Mouse (Mus musculus) kidney, embryonic 15.5 days (tissue): ENCODE results near the gene Padi3. TPM values are rescaled to one million over a fixed set of nuclear protein-coding genes. Genes with fewer than 3 reads are reported as not detected.

Experiments used
- ATAC-seq: fragments of 200-750 bp; cut with Nextera tagmentation; replicated peaks from 2 replicates; pipeline ENCODE4 v1.8.0; 2017; ENCODE audit warnings: moderate TSS enrichment; ENCODE audit not compliant: low FRiP score
- H3K27ac ChIP-seq: fragments of 300-500 bp; sonication (generic); 2 replicates; pipeline ENCODE4 v1.5.1; 2015; ENCODE audit warnings: mild to moderate bottlenecking, inconsistent platforms
- H3K27me3 ChIP-seq: fragments of 300-500 bp; sonication (generic); 2 replicates; pipeline ENCODE4 v1.6.1; 2015; ENCODE audit warnings: inconsistent platforms
- H3K36me3 ChIP-seq: fragments of 300-500 bp; sonication (generic); 2 replicates; pipeline ENCODE4 v1.6.1; 2015; ENCODE audit warnings: inconsistent platforms
- H3K4me1 ChIP-seq: fragments of 300-500 bp; sonication (generic); 2 replicates; pipeline ENCODE4 v1.6.1; 2015; ENCODE audit warnings: inconsistent platforms
- H3K4me2 ChIP-seq: fragments of 300-500 bp; sonication (generic); 2 replicates; pipeline ENCODE4 v1.6.1; 2015; ENCODE audit warnings: moderate library complexity, mild to moderate bottlenecking, inconsistent platforms
- H3K4me3 ChIP-seq: fragments of 300-500 bp; sonication (generic); replicated peaks from 2 replicates; pipeline ENCODE4 v1.5.1; 2015; ENCODE audit warnings: mild to moderate bottlenecking, inconsistent platforms
- H3K9ac ChIP-seq: fragments of 300-500 bp; sonication (generic); 2 replicates; pipeline ENCODE4 v1.6.1; 2015; ENCODE audit warnings: mild to moderate bottlenecking, inconsistent platforms
- H3K9me3 ChIP-seq: fragments of 300-500 bp; sonication (generic); replicated peaks from 2 replicates; pipeline ENCODE4 v1.6.1; 2016; ENCODE audit warnings: inconsistent platforms
- WGBS: fragments of 180-500 bp; shearing (Covaris S2); methylation state at CpG from one replicate; pipeline ENCODE4 v1.1.7; 2015; ENCODE audit warnings: mixed read lengths; 5-methylcytosine and 5-hydroxymethylcytosine counted together
- polyA plus RNA-seq: library from polyadenylated mRNA; unstranded; fragments of >200 nt; fragmentation: Nextera tagmentation; extraction: Ambion mirVana; gene quantifications from 2 replicates; pipeline ENCODE4 v1.2.1, GENCODE M21; 2015

The Padi3 gene
- 0.05 and 0.08 TPM in 2 replicates for polyA plus RNA-seq

DNA sequence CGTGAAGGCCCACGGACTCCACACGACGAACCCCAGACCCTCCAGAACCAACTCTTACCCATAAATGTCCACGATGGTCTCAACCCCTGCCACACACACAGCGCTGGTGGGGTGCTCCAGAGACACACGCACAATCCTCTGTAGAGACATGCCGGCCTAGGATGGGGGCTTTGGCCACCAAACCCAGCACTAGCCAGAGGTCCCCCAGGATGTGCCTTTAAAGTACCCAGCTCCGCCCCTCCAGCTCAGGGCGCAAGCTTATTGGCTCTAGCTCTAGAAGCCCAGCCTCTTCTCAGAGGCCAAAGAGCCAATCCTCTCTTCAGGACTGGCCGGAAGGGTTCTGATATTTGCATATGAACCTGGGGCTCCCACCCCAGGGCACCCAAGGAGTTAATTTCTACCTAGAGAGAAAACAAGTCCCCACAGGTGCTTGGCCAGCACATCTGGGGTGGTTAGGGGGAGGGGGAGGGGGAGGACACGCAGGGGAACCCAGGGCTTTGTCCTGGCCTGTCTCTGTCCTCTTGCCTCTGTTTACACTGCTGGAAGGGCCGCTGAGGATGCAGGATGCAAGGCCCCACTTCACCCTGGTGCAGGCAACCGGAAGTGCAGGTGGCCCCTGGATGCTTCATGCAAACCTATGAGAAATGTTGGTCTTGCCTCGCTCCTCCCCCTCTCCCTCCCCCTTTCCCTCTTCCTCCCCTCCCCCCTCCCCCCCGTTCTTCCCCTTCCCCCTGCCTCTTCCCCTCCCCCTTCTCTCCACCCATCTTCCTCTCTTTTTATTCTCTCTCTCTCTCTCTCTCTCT is at the start of gene Padi3:
TSS of gene Padi3 (minus strand) at position 191 of the 803 bp plus-strand sequence.
- Histone ChIP-seq H3K4me3 (no peak within 1 kb of the TSS), H3K27me3 (peaks cover 10% of the 10 kb centered on the region; the same call in 1 of the 2 replicates), H3K27ac (no peak within 1 kb of the TSS), H3K9ac (no peak within 1 kb of the TSS), H3K36me3 (no peaks in the 10 kb centered on the region), H3K4me1 (peaks cover 36% of the 10 kb centered on the region), H3K9me3 (no peaks in the 10 kb centered on the region), H3K4me2 (no peak within 1 kb of the TSS)
- no peak for ATAC-seq
- WGBS: 73% methylated on average over 16 of the region's 16 CpGs

DNA sequence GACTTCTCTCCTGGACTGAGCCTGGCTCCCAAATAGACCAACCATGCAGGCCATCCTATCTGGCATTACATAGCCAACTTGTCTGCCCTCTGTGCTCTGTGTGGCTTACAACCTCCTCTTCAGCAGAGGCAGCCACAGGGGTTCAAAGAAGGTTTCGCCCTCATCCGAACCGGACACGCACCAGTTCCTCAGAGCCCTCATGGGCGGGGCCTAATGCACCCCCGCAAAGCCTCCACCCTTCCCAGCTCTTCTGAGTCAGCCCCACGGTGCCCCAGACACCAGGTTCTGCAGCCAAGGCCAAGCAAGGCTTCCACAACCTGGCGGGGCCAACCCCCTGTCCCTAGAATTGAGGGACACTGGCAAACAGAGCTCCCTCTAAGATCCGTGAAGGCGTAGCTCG is 48.8 kb upstream of the Padi3 start:
- H3K9ac ChIP-seq: no peak overlapping the region
- H3K4me1 ChIP-seq: peaks cover 19% of the 10 kb centered on the region
- ATAC-seq: no peak
- no peak overlapping the region for H3K4me3 ChIP-seq
- H3K4me2 ChIP-seq: no peak overlapping the region
- H3K36me3 ChIP-seq: no peaks in the 10 kb centered on the region
- no peak overlapping the region for H3K27ac ChIP-seq
- WGBS: 58% methylated on average over 11 of the region's 11 CpGs
- no peaks in the 10 kb centered on the region for H3K27me3 ChIP-seq
- H3K9me3 ChIP-seq: no peaks in the 10 kb centered on the region

GRCm38 (mm10) chr4:140857813-140858212 is 47.4 kb upstream of the Padi3 start:
- Histone ChIP-seq H3K9me3 (no peaks in the 10 kb centered on the region), H3K9ac (no peak overlapping the region), H3K4me2 (no peak overlapping the region), H3K27ac (no peak overlapping the region), H3K4me1 (peaks cover 19% of the 10 kb centered on the region), H3K27me3 (no peaks in the 10 kb centered on the region), H3K4me3 (no peak overlapping the region), H3K36me3 (no peaks in the 10 kb centered on the region)
- 81% methylated on average over 7 of the region's 7 CpGs for WGBS
- ATAC-seq: no peak

GRCm38 (mm10) chr4:140857041-140857440 is 46.6 kb upstream of the Padi3 start:
- peaks cover 19% of the 10 kb centered on the region for H3K4me1 ChIP-seq
- no peak overlapping the region for H3K27ac ChIP-seq
- no peaks in the 10 kb centered on the region for H3K27me3 ChIP-seq
- H3K9me3 ChIP-seq: no peaks in the 10 kb centered on the region
- no peak for ATAC-seq
- H3K4me2 ChIP-seq: no peak overlapping the region
- WGBS: 76% methylated on average over 5 of the region's 5 CpGs
- no peaks in the 10 kb centered on the region for H3K36me3 ChIP-seq
- no peak overlapping the region for H3K9ac ChIP-seq
- H3K4me3 ChIP-seq: no peak overlapping the region

GRCm38 (mm10) chr4:140855151-140855550 is 44.7 kb upstream of the Padi3 start:
- 86% methylated on average over 10 of the region's 10 CpGs for WGBS
- Histone ChIP-seq H3K4me1 (peaks cover 19% of the 10 kb centered on the region), H3K36me3 (no peaks in the 10 kb centered on the region), H3K4me3 (no peak overlapping the region), H3K9me3 (no peaks in the 10 kb centered on the region), H3K27ac (no peak overlapping the region), H3K27me3 (no peaks in the 10 kb centered on the region), H3K4me2 (no peak overlapping the region), H3K9ac (no peak overlapping the region)
- ATAC-seq: peak; percentile 78

GRCm38 (mm10) chr4:140854455-140854864 is 44.0 kb upstream of the Padi3 start:
- ATAC-seq: peak; percentile 49
- Histone ChIP-seq H3K9ac (no peak overlapping the region), H3K4me3 (no peak overlapping the region), H3K9me3 (no peaks in the 10 kb centered on the region), H3K27me3 (no peaks in the 10 kb centered on the region), H3K27ac (no peak overlapping the region), H3K36me3 (no peaks in the 10 kb centered on the region), H3K4me2 (no peak overlapping the region), H3K4me1 (peaks cover 13% of the 10 kb centered on the region)
- WGBS: 57% methylated on average over 10 of the region's 10 CpGs

DNA sequence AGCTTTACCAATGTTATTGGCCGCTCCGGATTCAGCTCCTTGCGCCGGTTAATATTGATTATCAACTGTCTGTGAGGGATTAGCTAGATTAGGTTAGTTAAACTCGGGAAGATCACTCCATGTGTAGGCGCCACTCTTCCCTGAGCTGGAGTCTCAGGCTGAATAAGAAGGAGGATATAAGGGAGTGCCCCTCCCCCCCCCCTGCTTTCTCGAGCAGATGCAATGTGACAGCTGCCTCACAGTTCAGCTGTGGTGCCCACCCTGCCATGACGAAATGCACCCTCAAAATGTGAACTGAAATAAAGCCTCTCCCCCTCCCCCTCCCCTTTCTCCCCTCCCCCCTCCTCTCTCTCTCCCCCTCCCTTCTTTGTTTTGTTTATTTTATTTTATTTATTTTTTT is 43.2 kb upstream of the Padi3 start:
- H3K9me3 ChIP-seq: no peaks in the 10 kb centered on the region
- no peak overlapping the region for H3K4me2 ChIP-seq
- H3K27ac ChIP-seq: no peak overlapping the region
- no peak overlapping the region for H3K9ac ChIP-seq
- WGBS: 72% methylated on average over 8 of the region's 8 CpGs
- no peaks in the 10 kb centered on the region for H3K27me3 ChIP-seq
- no peak overlapping the region for H3K4me3 ChIP-seq
- no peak for ATAC-seq
- no peaks in the 10 kb centered on the region for H3K36me3 ChIP-seq
- H3K4me1 ChIP-seq: peaks cover 5% of the 10 kb centered on the region

GRCm38 (mm10) chr4:140849310-140849709 is 38.9 kb upstream of the Padi3 start:
- Histone ChIP-seq H3K27me3 (no peaks in the 10 kb centered on the region), H3K4me2 (no peak overlapping the region), H3K4me3 (no peak overlapping the region), H3K9ac (no peak overlapping the region), H3K36me3 (no peaks in the 10 kb centered on the region), H3K9me3 (no peaks in the 10 kb centered on the region), H3K4me1 (peaks cover 6% of the 10 kb centered on the region; the same call in 1 of the 2 replicates), H3K27ac (no peak overlapping the region)
- no peak for ATAC-seq
- WGBS: 83% methylated on average over 11 of the region's 11 CpGs

- no peaks in the 10 kb centered on the region for H3K27me3 ChIP-seq
- peaks cover 18% of the 10 kb centered on the region; the same call in 1 of the 2 replicates for H3K4me1 ChIP-seq
- no peak within 1 kb of the TSS for H3K4me2 ChIP-seq
- no peak within 1 kb of the TSS for H3K27ac ChIP-seq
- no peak for ATAC-seq
- no peaks in the 10 kb centered on the region for H3K9me3 ChIP-seq
- H3K4me3 ChIP-seq: no peak within 1 kb of the TSS
- H3K9ac ChIP-seq: no peak within 1 kb of the TSS
- 63% methylated on average over 6 of the region's 6 CpGs for WGBS
- H3K36me3 ChIP-seq: no peaks in the 10 kb centered on the region
Observed at GRCm38 (mm10) chr4:140845666-140846065, 35.2 kb upstream of the Padi3 start, which contains the start of gene Padi1. Gene Padi1, minus strand, starts transcription at chr4:140845778.

DNA sequence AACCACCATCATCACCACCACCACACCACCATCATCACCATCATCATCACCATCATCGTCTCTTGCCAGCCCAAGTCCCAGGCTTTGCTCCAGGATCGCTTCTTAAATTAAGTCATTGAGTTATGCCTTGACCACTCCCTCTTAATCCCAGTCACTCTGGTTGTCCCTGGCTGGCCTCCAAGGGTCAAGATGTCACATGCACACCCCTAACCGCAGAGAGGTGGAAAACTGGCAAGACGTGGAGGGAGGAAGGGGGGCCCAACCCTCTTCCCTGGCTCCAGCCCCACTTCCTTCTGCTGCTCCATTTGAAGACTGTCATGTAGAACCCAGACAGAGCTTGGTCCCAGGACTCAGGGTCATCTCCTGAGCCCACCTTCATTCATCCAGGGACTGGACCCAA is 34.5 kb upstream of the Padi3 start:
- no peaks in the 10 kb centered on the region for H3K9me3 ChIP-seq
- peaks cover 18% of the 10 kb centered on the region; the same call in 1 of the 2 replicates for H3K4me1 ChIP-seq
- WGBS: 63% methylated on average over 4 of the region's 4 CpGs
- no peak for ATAC-seq
- no peak overlapping the region for H3K27ac ChIP-seq
- no peak overlapping the region for H3K4me2 ChIP-seq
- H3K4me3 ChIP-seq: no peak overlapping the region
- H3K9ac ChIP-seq: no peak overlapping the region
- H3K27me3 ChIP-seq: no peaks in the 10 kb centered on the region
- H3K36me3 ChIP-seq: no peaks in the 10 kb centered on the region

- ATAC-seq: no peak
- Histone ChIP-seq H3K27me3 (no peaks in the 10 kb centered on the region), H3K9me3 (no peaks in the 10 kb centered on the region), H3K36me3 (no peaks in the 10 kb centered on the region), H3K4me1 (peaks cover 18% of the 10 kb centered on the region; the same call in 1 of the 2 replicates), H3K4me3 (no peak overlapping the region), H3K9ac (no peak overlapping the region), H3K4me2 (no peak overlapping the region), H3K27ac (no peak overlapping the region)
- 57% methylated on average over 15 of the region's 15 CpGs for WGBS
Observed at GRCm38 (mm10) chr4:140843670-140844280, 33.3 kb upstream of the Padi3 start.

- WGBS: 75% methylated on average over 1 of the region's 1 CpGs
- Histone ChIP-seq H3K27ac (no peak overlapping the region), H3K27me3 (no peaks in the 10 kb centered on the region), H3K9me3 (no peaks in the 10 kb centered on the region), H3K4me2 (no peak overlapping the region), H3K4me3 (no peak overlapping the region), H3K36me3 (no peaks in the 10 kb centered on the region), H3K9ac (no peak overlapping the region), H3K4me1 (peaks cover 18% of the 10 kb centered on the region; the same call in 1 of the 2 replicates)
- no peak for ATAC-seq
Observed at GRCm38 (mm10) chr4:140842909-140843308, 32.5 kb upstream of the Padi3 start.
